Mouse (Mus musculus) lung, postnatal 0 days (tissue): ENCODE results near the gene Itln1.

Source experiments
- CTCF ChIP-seq: IDR thresholded peaks from 2 replicates; pipeline ENCODE4 v1.5.1; 2016; ENCODE audit warnings: antibody characterized with exemption, mild to moderate bottlenecking
- EP300 ChIP-seq: IDR thresholded peaks from 2 replicates; pipeline ENCODE4 v1.6.1; 2016; ENCODE audit warnings: antibody characterized with exemption, mild to moderate bottlenecking, control low read depth

GRCm38 (mm10) chr1:171503592-171504291 is 31.4 kb downstream of the Itln1 start:
- TF ChIP-seq CTCF: no peak; the same call in 1 of the 2 replicates
- TF ChIP-seq EP300: no peak
